Mouse (Mus musculus): ENCODE measurements around the gene Nr4a2. TPM values are rescaled to one million over a fixed set of nuclear protein-coding genes. Genes with fewer than 3 reads are reported as not detected.

Nr4a2 gene
- total RNA-seq (2021) = 10 to 100 TPM; 58.3 to 65.2 TPM

GRCm38 (mm10) chr2:57123991-57124840, at the start of gene Nr4a2:
Gene Nr4a2 (minus strand): TSS chr2:57124003.
- peak; percentile 67 to 70 for DNase-seq

DNA sequence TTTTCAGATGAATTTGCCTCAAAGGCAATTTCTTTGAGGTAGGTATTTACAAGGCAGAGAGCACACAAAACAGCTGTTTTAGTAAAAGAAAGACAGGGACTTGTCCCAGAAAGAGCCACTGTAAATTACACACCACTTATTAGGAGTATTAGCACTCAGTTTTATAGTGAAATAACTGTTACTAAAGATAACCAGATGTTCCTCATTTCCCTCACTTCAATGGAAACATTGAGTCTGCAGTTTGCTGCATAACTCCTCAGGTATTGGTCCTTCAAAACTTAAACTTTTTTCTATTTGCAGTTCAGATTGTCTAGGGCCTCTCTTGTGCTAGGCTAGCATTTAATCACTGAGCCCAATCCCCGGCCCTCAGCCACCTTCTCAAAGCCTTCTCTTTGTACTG, 41.6 kb upstream of the Nr4a2 start:
- no peak for DNase-seq

DNA sequence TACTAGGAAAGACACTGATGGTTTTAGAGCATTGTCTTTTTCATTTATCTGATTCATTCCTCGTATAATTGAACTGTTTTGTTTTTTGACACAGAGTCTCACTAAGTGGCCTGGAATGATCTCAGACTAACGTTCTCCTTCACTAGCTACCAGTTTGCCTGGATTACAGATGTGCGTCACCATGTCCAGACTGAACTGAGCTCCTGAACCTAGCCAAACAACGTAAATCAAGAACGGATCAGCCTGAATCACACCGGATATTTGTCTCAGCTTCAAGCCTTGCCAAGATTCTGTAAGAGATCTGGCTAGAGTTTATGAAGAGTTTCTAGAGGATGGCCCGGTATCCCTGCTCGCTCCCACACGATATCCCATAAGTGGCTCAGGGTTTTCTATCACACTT, 33.0 kb upstream of the Nr4a2 start:
- no peak for DNase-seq

DNA sequence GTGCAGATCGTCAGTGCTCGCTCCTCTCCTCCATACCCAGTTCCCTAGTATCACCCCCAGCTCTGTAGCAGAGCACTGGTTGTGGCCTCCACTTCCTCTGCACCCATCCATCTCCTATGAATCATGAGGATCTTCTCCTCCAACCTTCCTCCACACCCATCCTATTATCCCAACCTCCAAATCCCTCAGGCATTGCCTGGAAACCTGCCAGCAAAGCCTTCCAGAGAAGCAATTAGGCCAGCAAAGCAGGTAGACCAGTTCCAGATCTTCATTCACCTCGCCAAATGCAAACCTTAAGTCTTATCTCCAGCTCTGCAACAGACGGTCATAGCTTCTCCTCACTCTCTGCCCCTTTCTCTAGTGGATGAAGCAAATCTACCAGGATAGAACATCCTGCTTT, 26.0 kb upstream of the Nr4a2 start:
- no peak for DNase-seq

DNA sequence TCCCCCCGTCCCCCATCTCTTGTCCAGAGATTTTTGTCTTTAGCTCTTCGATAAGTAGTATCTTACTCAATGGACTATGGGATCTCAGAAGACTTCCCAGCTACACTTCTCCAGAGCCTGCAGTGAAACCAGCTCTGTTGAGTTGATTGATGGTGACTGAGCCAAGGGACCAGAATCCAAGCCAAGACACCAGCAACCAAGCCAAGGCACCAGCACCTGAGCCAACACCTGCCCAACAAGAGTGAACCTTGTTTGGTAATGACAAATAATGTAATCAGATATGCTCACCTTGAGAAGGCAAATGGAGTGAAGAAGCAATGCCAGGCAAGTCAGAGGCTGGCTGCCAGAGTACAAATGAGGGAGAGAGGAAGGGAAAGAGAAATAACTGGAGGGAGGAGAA, 24.4 kb upstream of the Nr4a2 start:
- no peak for DNase-seq

DNA sequence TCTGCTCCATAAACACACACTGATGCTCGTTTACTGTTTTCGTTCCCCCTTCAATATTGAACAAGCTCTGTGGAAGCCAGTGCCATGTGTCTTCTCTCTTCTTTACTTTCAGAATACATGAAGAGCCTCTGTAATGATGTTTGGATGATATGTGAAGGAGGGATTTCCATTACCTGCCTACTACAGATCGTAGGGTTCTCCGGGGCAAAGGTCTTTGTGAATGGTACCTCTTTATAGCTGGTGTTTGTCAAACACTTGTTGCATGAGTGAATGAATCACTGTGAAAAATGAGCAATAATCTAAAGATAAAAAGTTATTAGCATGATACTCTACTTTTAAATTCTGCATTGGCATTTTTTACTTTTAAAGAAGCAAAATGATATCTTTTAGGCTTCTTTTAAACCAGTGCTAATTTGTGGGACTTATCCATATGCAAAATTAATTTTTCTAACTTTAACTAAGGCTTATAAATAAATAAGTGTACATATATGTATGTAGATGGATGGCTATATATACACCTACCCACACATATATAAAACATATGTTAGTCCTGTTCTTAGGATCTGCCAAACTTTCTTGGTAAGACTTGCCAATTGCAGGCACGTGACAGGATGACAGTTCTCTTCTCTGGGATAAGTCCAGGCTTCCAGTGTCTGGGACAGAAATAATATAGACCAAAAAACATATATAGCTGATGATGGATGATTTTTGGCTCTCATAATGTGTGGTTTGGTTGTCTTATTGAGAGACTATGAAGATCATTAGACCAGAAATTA, 22.0 kb upstream of the Nr4a2 start:
- DNase-seq = no peak

DNA sequence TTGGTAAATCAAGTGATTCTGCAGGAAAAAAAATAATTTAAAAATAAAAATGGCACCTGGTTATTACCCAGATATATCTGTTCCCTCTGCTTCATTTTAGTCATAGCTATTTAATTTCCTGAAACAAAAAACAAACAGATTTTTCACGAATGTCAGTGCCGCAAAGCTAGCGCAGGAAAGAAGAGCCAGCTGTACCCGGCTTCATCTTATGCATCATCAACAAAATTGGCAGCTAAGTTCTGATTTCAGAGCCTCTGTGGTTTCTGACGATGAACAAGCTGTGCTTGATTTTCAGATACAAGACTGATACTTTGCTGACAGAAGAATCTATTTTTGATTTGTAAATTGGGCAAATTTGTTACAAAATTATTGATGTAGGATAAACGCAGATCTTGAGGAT, 14.8 kb upstream of the Nr4a2 start:
- peak in 1 of 2 experiments; percentile 51 for DNase-seq

DNA sequence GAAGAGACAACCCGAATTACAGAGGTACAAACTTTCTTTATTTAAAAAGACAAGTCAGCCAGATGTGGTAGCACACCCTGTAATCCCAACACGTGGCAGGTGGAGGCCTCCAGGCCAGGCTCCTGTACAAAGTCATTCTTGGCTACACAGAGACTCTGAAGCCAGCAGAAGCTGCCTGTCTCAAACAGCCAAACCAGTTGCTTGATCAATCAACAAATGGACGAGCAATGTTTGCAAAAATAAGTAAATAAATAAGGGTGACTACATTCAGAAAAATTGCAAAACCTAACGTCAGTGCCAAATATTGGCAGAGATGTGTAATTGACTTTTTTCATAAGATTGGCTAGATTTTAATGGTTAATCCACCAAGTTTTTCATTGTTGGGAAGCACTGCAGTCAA, 3.7 kb upstream of the Nr4a2 start:
- DNase-seq = no peak

- no peak for DNase-seq
Observed at GRCm38 (mm10) chr2:57125891-57126290, 2.1 kb upstream of the Nr4a2 start.

GRCm38 (mm10) chr2:57122986-57123980, 520 bp downstream of the Nr4a2 start:
- DNase-seq = peak in 1 of 2 experiments; percentile 46

DNA sequence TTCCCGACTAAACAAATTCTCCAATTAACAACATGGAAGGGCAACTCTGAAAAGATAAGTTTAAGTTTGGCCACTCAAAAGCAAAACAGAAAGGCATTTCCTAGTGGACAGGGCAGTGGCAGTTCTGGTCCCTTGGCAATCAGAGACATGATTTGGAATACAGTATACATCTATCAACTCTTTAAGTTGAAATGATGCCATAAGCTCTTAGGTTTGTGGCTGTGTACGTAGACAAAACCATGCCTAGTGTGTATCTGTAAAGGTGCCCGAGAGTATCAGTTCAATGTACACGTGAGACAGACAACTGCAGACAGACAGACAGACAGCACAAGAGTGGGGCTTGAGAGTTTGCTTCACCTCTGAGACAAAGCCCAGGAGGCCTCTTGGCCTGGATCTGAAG, 2.7 kb downstream of the Nr4a2 start:
- DNase-seq = no peak

- peak; percentile 44 to 58 for DNase-seq
Observed at GRCm38 (mm10) chr2:57117201-57117951, 6.4 kb downstream of the Nr4a2 start.

DNA sequence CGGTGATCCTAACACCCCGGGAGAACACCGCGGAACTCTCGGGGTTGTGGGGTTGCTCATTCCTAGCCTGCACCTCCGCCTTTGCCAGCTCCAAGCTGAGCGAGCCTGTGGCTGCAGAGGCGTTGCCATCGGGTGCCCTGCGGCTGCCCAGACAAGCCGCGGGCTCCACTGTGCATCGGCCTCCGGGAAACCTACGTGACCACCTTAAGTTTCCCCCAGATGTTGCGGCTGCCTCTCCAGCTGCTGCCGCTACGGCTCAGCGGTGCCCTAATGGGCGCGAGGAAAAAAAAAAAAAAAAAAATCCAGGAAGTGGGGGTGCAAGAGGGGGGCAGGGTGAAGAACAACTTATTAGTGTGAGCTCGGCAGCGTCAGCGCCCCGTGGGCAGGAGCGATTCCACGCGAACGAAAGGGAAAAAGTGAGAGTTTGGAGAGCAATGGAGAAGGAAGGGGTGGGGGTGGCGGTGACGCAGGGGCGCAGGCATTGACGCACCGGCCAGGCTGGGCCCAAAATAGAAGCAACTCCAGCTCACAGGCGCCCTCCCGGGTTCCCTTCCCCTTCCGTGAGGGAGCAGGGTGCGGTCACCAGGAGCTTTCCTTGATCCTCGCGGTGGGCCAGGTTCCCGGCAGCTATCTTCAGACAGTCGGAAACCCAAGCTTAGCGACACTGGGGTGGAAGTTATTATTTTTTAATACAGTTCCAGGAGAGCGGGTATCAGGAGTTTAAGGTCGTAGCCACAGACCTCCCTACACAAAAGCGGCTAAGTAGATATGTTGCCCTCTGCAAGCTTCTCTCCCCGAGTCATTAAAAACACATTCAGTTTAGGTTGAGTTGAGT, 7.2 kb downstream of the Nr4a2 start:
- DNase-seq = peak; percentile 65 to 68

DNA sequence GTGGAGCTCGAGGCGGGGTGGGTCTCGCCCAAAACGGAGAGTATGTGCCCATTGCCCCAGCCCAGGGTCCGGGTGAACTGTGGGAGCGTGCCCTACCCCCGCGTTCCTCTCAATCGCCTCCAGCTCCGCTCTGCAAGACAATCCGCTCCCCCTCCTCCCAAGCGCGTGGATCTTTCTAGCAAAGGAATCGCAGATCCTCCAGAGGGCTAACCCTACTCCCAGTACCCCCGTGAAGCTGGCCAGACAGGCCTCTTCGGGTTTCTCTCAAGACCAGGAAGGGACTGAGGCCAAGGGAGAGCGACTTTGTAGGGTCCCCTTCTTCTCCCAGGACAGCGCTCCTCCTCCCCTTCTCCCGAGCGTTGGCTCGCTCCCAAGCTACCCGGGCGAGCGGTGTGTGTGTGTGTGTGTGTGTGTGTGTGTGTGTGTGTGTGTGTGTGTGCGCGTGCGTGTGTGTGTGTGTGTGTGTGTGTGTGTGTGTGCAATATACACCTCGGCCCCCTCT, 7.9 kb downstream of the Nr4a2 start:
- peak; percentile 50 to 57 for DNase-seq

DNA sequence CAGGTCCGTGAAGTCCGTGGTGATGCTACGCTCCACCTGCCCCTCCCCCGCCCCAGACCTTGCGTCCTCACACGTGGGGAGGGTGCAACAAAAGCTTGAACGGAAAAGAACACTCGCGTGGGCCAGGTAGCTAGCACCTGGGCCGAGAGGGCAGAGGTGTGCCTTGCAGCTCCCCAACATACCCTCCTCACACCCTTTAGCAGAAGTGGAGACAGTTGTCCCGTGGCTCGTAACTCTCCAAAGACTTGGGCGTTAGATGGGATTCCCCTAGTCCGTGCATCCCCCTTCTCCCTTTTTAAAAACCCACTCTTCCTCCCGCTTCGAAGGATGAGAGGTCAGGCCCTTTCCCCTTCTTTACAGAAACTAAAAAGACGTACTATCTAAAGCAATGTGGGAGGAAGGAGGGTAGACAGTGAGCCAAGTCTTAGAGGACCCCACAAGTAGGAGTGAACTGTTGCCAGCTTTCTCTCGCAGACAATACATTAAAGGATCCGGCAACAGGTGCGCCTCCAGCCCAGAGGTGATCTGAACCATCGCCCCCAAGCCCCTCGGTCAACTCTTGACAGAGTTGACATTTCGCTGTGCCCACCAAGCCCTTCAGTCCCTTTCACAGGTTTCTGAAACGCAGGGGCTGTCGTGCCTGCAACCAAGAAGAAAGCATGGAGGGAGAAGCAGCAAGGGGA, 8.5 kb downstream of the Nr4a2 start:
- no peak for DNase-seq

- peak; percentile 85 for DNase-seq
Observed at GRCm38 (mm10) chr2:57114211-57115151, 9.3 kb downstream of the Nr4a2 start.

DNA sequence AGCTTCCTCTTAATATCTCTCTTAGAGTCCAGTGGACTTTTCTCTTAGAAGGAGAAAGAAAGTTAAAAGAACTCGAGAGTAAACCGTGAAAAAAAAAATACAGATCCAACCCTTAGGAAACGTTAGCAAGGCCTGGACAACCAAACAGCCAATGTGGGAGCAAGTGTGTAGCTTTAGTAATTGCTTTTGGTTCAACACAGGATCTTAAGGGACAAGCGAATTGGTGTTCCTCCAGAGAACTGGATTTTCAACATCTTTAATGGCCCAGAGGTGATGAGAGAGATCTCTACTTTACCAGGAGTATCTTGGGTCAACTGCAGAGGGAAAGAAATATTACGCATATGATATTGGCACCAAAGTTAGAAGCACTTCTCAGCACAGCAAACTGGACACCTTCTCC, 10.4 kb downstream of the Nr4a2 start:
- no peak for DNase-seq

DNA sequence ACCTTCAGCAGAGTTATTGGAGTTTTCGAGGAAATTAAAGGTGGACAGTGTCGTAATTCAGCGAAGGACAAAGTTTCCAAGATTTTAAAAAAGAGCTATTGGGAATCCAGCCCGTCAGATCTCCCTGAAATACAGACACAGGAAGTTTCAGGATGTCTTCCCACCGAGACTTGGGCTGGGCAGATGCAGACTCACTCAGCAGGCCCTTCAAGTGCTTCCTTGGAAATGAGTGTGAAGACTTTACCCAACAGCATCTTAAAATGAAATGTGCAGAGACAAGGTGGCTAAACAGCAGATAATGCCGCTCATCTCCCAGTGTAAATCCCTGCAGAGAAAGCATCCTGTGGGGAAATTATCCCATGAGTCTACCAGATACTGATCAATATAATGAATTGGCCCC, 10.9 kb downstream of the Nr4a2 start:
- no peak for DNase-seq

Data from layer of hippocampus, postnatal 36 days (tissue).